Mouse (Mus musculus): ENCODE results near the gene Nptxr.

The Nptxr gene

GRCm38 (mm10) chr15:79805246-79805645, 680 bp upstream of the Nptxr start:
- no peak for DNase-seq (ENCODE audit: low read depth, low spot score)
- Histone ChIP-seq H3K36me3 (ENCODE audit: control insufficient read depth, insufficient read depth, low read length, poor library complexity, severe bottlenecking) (no peaks in the 10 kb centered on the region), H3K27me3 (ENCODE audit: control insufficient read depth, insufficient read depth, low read length, poor library complexity, severe bottlenecking) (peaks cover 4% of the 10 kb centered on the region; the same call in 1 of the 2 replicates)

GRCm38 (mm10) chr15:79803533-79804351, 824 bp downstream of the Nptxr start:
- peak; percentile 31 for DNase-seq (ENCODE audit: low read depth, low spot score)
- Histone ChIP-seq H3K36me3 (ENCODE audit: control insufficient read depth, insufficient read depth, low read length, poor library complexity, severe bottlenecking) (no peaks in the 10 kb centered on the region), H3K27me3 (ENCODE audit: control insufficient read depth, insufficient read depth, low read length, poor library complexity, severe bottlenecking) (peaks cover 4% of the 10 kb centered on the region; the same call in 1 of the 2 replicates)

GRCm38 (mm10) chr15:79802304-79802703, 2.3 kb downstream of the Nptxr start:
- no peak for DNase-seq (ENCODE audit: low read depth, low spot score)
- Histone ChIP-seq H3K27me3 (ENCODE audit: control insufficient read depth, insufficient read depth, low read length, poor library complexity, severe bottlenecking) (peaks cover 4% of the 10 kb centered on the region; the same call in 1 of the 2 replicates), H3K36me3 (ENCODE audit: control insufficient read depth, insufficient read depth, low read length, poor library complexity, severe bottlenecking) (no peaks in the 10 kb centered on the region)

- DNase-seq (ENCODE audit: low read depth, low spot score): no peak
- H3K36me3 ChIP-seq (ENCODE audit: control insufficient read depth, insufficient read depth, low read length, poor library complexity, severe bottlenecking): no peaks in the 10 kb centered on the region
- H3K27me3 ChIP-seq (ENCODE audit: control insufficient read depth, insufficient read depth, low read length, poor library complexity, severe bottlenecking): peaks cover 2% of the 10 kb centered on the region; the same call in 1 of the 2 replicates
Observed at GRCm38 (mm10) chr15:79801646-79802045, 2.9 kb downstream of the Nptxr start.

GRCm38 (mm10) chr15:79800701-79801100, 3.9 kb downstream of the Nptxr start:
- Histone ChIP-seq H3K36me3 (ENCODE audit: control insufficient read depth, insufficient read depth, low read length, poor library complexity, severe bottlenecking) (no peaks in the 10 kb centered on the region), H3K27me3 (ENCODE audit: control insufficient read depth, insufficient read depth, low read length, poor library complexity, severe bottlenecking) (peaks cover 2% of the 10 kb centered on the region; the same call in 1 of the 2 replicates)
- no peak for DNase-seq (ENCODE audit: low read depth, low spot score)

- Histone ChIP-seq H3K36me3 (ENCODE audit: control insufficient read depth, insufficient read depth, low read length, poor library complexity, severe bottlenecking) (no peaks in the 10 kb centered on the region), H3K27me3 (ENCODE audit: control insufficient read depth, insufficient read depth, low read length, poor library complexity, severe bottlenecking) (no peaks in the 10 kb centered on the region)
- no peak for DNase-seq (ENCODE audit: low read depth, low spot score)
Observed at GRCm38 (mm10) chr15:79798591-79798990, 6.0 kb downstream of the Nptxr start.

- Histone ChIP-seq H3K27me3 (ENCODE audit: control insufficient read depth, insufficient read depth, low read length, poor library complexity, severe bottlenecking) (no peaks in the 10 kb centered on the region), H3K36me3 (ENCODE audit: control insufficient read depth, insufficient read depth, low read length, poor library complexity, severe bottlenecking) (no peaks in the 10 kb centered on the region)
- no peak for DNase-seq (ENCODE audit: low read depth, low spot score)
Observed at GRCm38 (mm10) chr15:79797680-79798079, 6.9 kb downstream of the Nptxr start.

- no peaks in the 10 kb centered on the region for H3K27me3 ChIP-seq (ENCODE audit: control insufficient read depth, insufficient read depth, low read length, poor library complexity, severe bottlenecking)
- no peaks in the 10 kb centered on the region for H3K36me3 ChIP-seq (ENCODE audit: control insufficient read depth, insufficient read depth, low read length, poor library complexity, severe bottlenecking)
- no peak for DNase-seq (ENCODE audit: low read depth, low spot score)
Observed at GRCm38 (mm10) chr15:79797096-79797495, 7.5 kb downstream of the Nptxr start.

- Histone ChIP-seq H3K36me3 (ENCODE audit: control insufficient read depth, insufficient read depth, low read length, poor library complexity, severe bottlenecking) (no peaks in the 10 kb centered on the region), H3K27me3 (ENCODE audit: control insufficient read depth, insufficient read depth, low read length, poor library complexity, severe bottlenecking) (no peaks in the 10 kb centered on the region)
- DNase-seq (ENCODE audit: low read depth, low spot score): no peak
Observed at GRCm38 (mm10) chr15:79796256-79796655, 8.3 kb downstream of the Nptxr start.

- H3K36me3 ChIP-seq (ENCODE audit: control insufficient read depth, insufficient read depth, low read length, poor library complexity, severe bottlenecking): no peaks in the 10 kb centered on the region
- DNase-seq (ENCODE audit: low read depth, low spot score): no peak
- no peaks in the 10 kb centered on the region for H3K27me3 ChIP-seq (ENCODE audit: control insufficient read depth, insufficient read depth, low read length, poor library complexity, severe bottlenecking)
Observed at GRCm38 (mm10) chr15:79794173-79794572, 10.4 kb downstream of the Nptxr start.

- Histone ChIP-seq H3K27me3 (ENCODE audit: control insufficient read depth, insufficient read depth, low read length, poor library complexity, severe bottlenecking) (no peaks in the 10 kb centered on the region), H3K36me3 (ENCODE audit: control insufficient read depth, insufficient read depth, low read length, poor library complexity, severe bottlenecking) (no peaks in the 10 kb centered on the region)
- peak; percentile 65 for DNase-seq (ENCODE audit: low read depth, low spot score)
Observed at GRCm38 (mm10) chr15:79793076-79793475, 11.5 kb downstream of the Nptxr start.

- H3K36me3 ChIP-seq (ENCODE audit: control insufficient read depth, insufficient read depth, low read length, poor library complexity, severe bottlenecking): no peaks in the 10 kb centered on the region
- DNase-seq (ENCODE audit: low read depth, low spot score): no peak
- no peaks in the 10 kb centered on the region for H3K27me3 ChIP-seq (ENCODE audit: control insufficient read depth, insufficient read depth, low read length, poor library complexity, severe bottlenecking)
Observed at GRCm38 (mm10) chr15:79792455-79792854, 12.1 kb downstream of the Nptxr start.

GRCm38 (mm10) chr15:79791502-79791901, 13.1 kb downstream of the Nptxr start:
- Histone ChIP-seq H3K36me3 (ENCODE audit: control insufficient read depth, insufficient read depth, low read length, poor library complexity, severe bottlenecking) (no peaks in the 10 kb centered on the region), H3K27me3 (ENCODE audit: control insufficient read depth, insufficient read depth, low read length, poor library complexity, severe bottlenecking) (no peaks in the 10 kb centered on the region)
- DNase-seq (ENCODE audit: low read depth, low spot score): peak; percentile 75

- Histone ChIP-seq H3K36me3 (ENCODE audit: control insufficient read depth, insufficient read depth, low read length, poor library complexity, severe bottlenecking) (no peaks in the 10 kb centered on the region), H3K27me3 (ENCODE audit: control insufficient read depth, insufficient read depth, low read length, poor library complexity, severe bottlenecking) (no peaks in the 10 kb centered on the region)
- no peak for DNase-seq (ENCODE audit: low read depth, low spot score)
Observed at GRCm38 (mm10) chr15:79790905-79791304, 13.7 kb downstream of the Nptxr start.

GRCm38 (mm10) chr15:79790111-79790510, 14.5 kb downstream of the Nptxr start:
- no peaks in the 10 kb centered on the region for H3K27me3 ChIP-seq (ENCODE audit: control insufficient read depth, insufficient read depth, low read length, poor library complexity, severe bottlenecking)
- DNase-seq (ENCODE audit: low read depth, low spot score): no peak
- H3K36me3 ChIP-seq (ENCODE audit: control insufficient read depth, insufficient read depth, low read length, poor library complexity, severe bottlenecking): no peaks in the 10 kb centered on the region

Data from splenic B cell, adult 2 months (primary cell).